Mouse (Mus musculus) adrenal gland, postnatal 10 days (tissue): ENCODE data around the gene Ankrd49. TPM values are rescaled to one million over a fixed set of nuclear protein-coding genes. Genes with fewer than 3 reads are reported as not detected.
A peak's percentile ranks its signal among the peaks of the same experiment; 100 is the strongest.

Experiments used
- DNase-seq: peaks from one replicate; pipeline ENCODE4 v3.0.0; 2021; ENCODE audit warnings: mixed read lengths
- long read RNA-seq, 2 experiments: library from polyadenylated mRNA; stranded (forward); transcript quantifications; one replicate each; pipeline ENCODE4 v2.0.0; 2021
- total RNA-seq, 2 experiments: library from RNA; stranded (reverse); gene quantifications; 2 replicates each; pipeline ENCODE4 v1.2.3; 2021

Ankrd49 gene
- 10 to 100 TPM; 12.3 to 17.2 TPM for total RNA-seq
- long read RNA-seq, experiment 1, partial matches to known transcripts, result 1 of 6 reads
- long read RNA-seq, experiment 1, other reads (novel, unspliced or antisense), result 0 of 6 reads
- long read RNA-seq, experiment 2, partial matches to known transcripts, result 0 of 2 reads
- long read RNA-seq, experiment 2, other reads (novel, unspliced or antisense), result 0 of 2 reads

- peak; percentile 93 for DNase-seq
These were observed at the start of gene Ankrd49, which contains the start of gene Mre11a for GRCm38 (mm10) chr9:14784039-14785002. Ankrd49 (minus strand) TSS chr9:14784856. Mre11a (plus strand) TSS chr9:14784654.

- DNase-seq, result no peak
These were observed 47.4 kb upstream of the Ankrd49 start for GRCm38 (mm10) chr9:14832046-14832445.

- DNase-seq, result no peak
These were observed 43.2 kb upstream of the Ankrd49 start for GRCm38 (mm10) chr9:14827875-14828274.

GRCm38 (mm10) chr9:14824840-14825239 is 40.2 kb upstream of the Ankrd49 start:
- DNase-seq, result no peak

- no peak for DNase-seq
These were observed 36.7 kb upstream of the Ankrd49 start for GRCm38 (mm10) chr9:14821396-14821795.

- DNase-seq, result no peak
These were observed 25.5 kb upstream of the Ankrd49 start for GRCm38 (mm10) chr9:14810111-14810510.

GRCm38 (mm10) chr9:14806786-14807185 is 22.1 kb upstream of the Ankrd49 start:
- DNase-seq, result no peak

- no peak for DNase-seq
These were observed 21.1 kb upstream of the Ankrd49 start for GRCm38 (mm10) chr9:14805714-14806113.

GRCm38 (mm10) chr9:14787356-14787755 is 2.7 kb upstream of the Ankrd49 start:
- DNase-seq, result no peak

- DNase-seq, result no peak
These were observed 6.3 kb downstream of the Ankrd49 start for GRCm38 (mm10) chr9:14778341-14778740.

- DNase-seq, result no peak
These were observed 10.8 kb downstream of the Ankrd49 start for GRCm38 (mm10) chr9:14773813-14774212.

- no peak for DNase-seq
These were observed 12.6 kb downstream of the Ankrd49 start for GRCm38 (mm10) chr9:14772074-14772473.

- DNase-seq, result peak; percentile 10
These were observed 13.7 kb downstream of the Ankrd49 start, which contains the start of gene 1700012B09Rik for GRCm38 (mm10) chr9:14770803-14771471. 1700012B09Rik (minus strand) TSS chr9:14771030.

- DNase-seq, result no peak
These were observed 14.8 kb downstream of the Ankrd49 start for GRCm38 (mm10) chr9:14769811-14770210.

- peak; percentile 68 for DNase-seq
These were observed 19.9 kb downstream of the Ankrd49 start for GRCm38 (mm10) chr9:14764765-14765164.

- DNase-seq, result no peak
These were observed 25.4 kb downstream of the Ankrd49 start for GRCm38 (mm10) chr9:14759261-14759660.

- no peak for DNase-seq
These were observed 26.1 kb downstream of the Ankrd49 start for GRCm38 (mm10) chr9:14758590-14758989.

GRCm38 (mm10) chr9:14754469-14754868 is 30.2 kb downstream of the Ankrd49 start:
- no peak for DNase-seq

- no peak for DNase-seq
These were observed 30.7 kb downstream of the Ankrd49 start for GRCm38 (mm10) chr9:14753947-14754346.

- DNase-seq, result peak; percentile 74
These were observed 32.6 kb downstream of the Ankrd49 start, which contains the start of gene Fut4 for GRCm38 (mm10) chr9:14752001-14752522. Fut4 (minus strand) TSS chr9:14752393.

- DNase-seq, result peak; percentile 39
These were observed 33.1 kb downstream of the Ankrd49 start for GRCm38 (mm10) chr9:14751503-14752000.

- DNase-seq, result peak; percentile 55
These were observed 33.7 kb downstream of the Ankrd49 start for GRCm38 (mm10) chr9:14750901-14751502.
